Mouse (Mus musculus): ENCODE data around the gene Gm9821. TPM values are rescaled to one million over a fixed set of nuclear protein-coding genes. Genes with fewer than 3 reads are reported as not detected.

Gm9821 gene
- polyA plus RNA-seq, 1 experiment from 2014 or later: 0.33 TPM

GRCm38 (mm10) chr2:91960459-91960858, 15.0 kb downstream of the Gm9821 start:
- Histone ChIP-seq H3K4me2 (ENCODE audit: low read depth, low read length) (no peak overlapping the region), H3K9ac (replicated peaks; ENCODE audit: low read depth, low read length) (no peak overlapping the region), H3K9me3 (ENCODE audit: control insufficient read depth, low read length) (no peaks in the 10 kb centered on the region), H3K27me3 (ENCODE audit: control insufficient read depth, insufficient read depth, low read length) (no peaks in the 10 kb centered on the region), H3K4me3 (ENCODE audit: low read depth, low read length) (no peak overlapping the region), H3K27ac (ENCODE audit: low read depth, low read length) (no peak overlapping the region), H3K36me3 (ENCODE audit: control insufficient read depth, insufficient read depth, low read length) (no peaks in the 10 kb centered on the region), H3K4me1 (ENCODE audit: control insufficient read depth, insufficient read depth, low read length) (peaks cover 28% of the 10 kb centered on the region)
- no peak for ATAC-seq (ENCODE audit: low read depth)
- 83% methylated on average over 5 of the region's 5 CpGs for WGBS

GRCm38 (mm10) chr2:91961901-91962761, 16.6 kb downstream of the Gm9821 start:
- peak overlapping the region; percentile 79 for H3K4me3 ChIP-seq (ENCODE audit: low read depth, low read length)
- H3K4me2 ChIP-seq (ENCODE audit: low read depth, low read length): peak overlapping the region; percentile 89
- 65% methylated on average over 4 of the region's 4 CpGs for WGBS
- no peaks in the 10 kb centered on the region for H3K9me3 ChIP-seq (ENCODE audit: control insufficient read depth, low read length)
- ATAC-seq (ENCODE audit: low read depth): no peak
- no peaks in the 10 kb centered on the region for H3K36me3 ChIP-seq (ENCODE audit: control insufficient read depth, insufficient read depth, low read length)
- no peak overlapping the region; the same call in 1 of the 2 replicates for H3K9ac ChIP-seq (replicated peaks; ENCODE audit: low read depth, low read length)
- H3K27ac ChIP-seq (ENCODE audit: low read depth, low read length): no peak overlapping the region
- H3K4me1 ChIP-seq (ENCODE audit: control insufficient read depth, insufficient read depth, low read length): peaks cover 26% of the 10 kb centered on the region
- no peaks in the 10 kb centered on the region for H3K27me3 ChIP-seq (ENCODE audit: control insufficient read depth, insufficient read depth, low read length)

GRCm38 (mm10) chr2:91962864-91963401, 17.4 kb downstream of the Gm9821 start:
- Histone ChIP-seq H3K9ac (replicated peaks; ENCODE audit: low read depth, low read length) (peak overlapping the region; percentile 82), H3K36me3 (ENCODE audit: control insufficient read depth, insufficient read depth, low read length) (no peaks in the 10 kb centered on the region), H3K4me1 (ENCODE audit: control insufficient read depth, insufficient read depth, low read length) (peaks cover 24% of the 10 kb centered on the region), H3K4me2 (ENCODE audit: low read depth, low read length) (peak overlapping the region; percentile 89), H3K27ac (ENCODE audit: low read depth, low read length) (peak overlapping the region; percentile 64; the same call in 1 of the 2 replicates), H3K4me3 (ENCODE audit: low read depth, low read length) (peak overlapping the region; percentile 79), H3K27me3 (ENCODE audit: control insufficient read depth, insufficient read depth, low read length) (no peaks in the 10 kb centered on the region), H3K9me3 (ENCODE audit: control insufficient read depth, low read length) (no peaks in the 10 kb centered on the region)
- under 1% methylated on average over 32 of the region's 39 CpGs for WGBS
- ATAC-seq (ENCODE audit: low read depth): peak; percentile 52

GRCm38 (mm10) chr2:91963443-91963932, 18.0 kb downstream of the Gm9821 start:
- peak; percentile 94 for ATAC-seq (ENCODE audit: low read depth)

GRCm38 (mm10) chr2:91964610-91965204, 19.2 kb downstream of the Gm9821 start:
- H3K4me2 ChIP-seq (ENCODE audit: low read depth, low read length): no peak overlapping the region
- H3K4me3 ChIP-seq (ENCODE audit: low read depth, low read length): no peak overlapping the region
- H3K9me3 ChIP-seq (ENCODE audit: control insufficient read depth, low read length): no peaks in the 10 kb centered on the region
- WGBS: 72% methylated on average over 3 of the region's 3 CpGs
- 0 out of 2 replicates have a peak overlapping the region, but pooled peaks have one; percentile 10 for H3K27ac ChIP-seq (ENCODE audit: low read depth, low read length)
- H3K9ac ChIP-seq (replicated peaks; ENCODE audit: low read depth, low read length): no peak overlapping the region
- no peaks in the 10 kb centered on the region for H3K27me3 ChIP-seq (ENCODE audit: control insufficient read depth, insufficient read depth, low read length)
- H3K36me3 ChIP-seq (ENCODE audit: control insufficient read depth, insufficient read depth, low read length): no peaks in the 10 kb centered on the region
- no peak for ATAC-seq (ENCODE audit: low read depth)
- H3K4me1 ChIP-seq (ENCODE audit: control insufficient read depth, insufficient read depth, low read length): peaks cover 20% of the 10 kb centered on the region

More at GRCm38 (mm10) chr2:91963443-91963932, 18.0 kb downstream of the Gm9821 start:
- H3K27ac ChIP-seq (ENCODE audit: low read depth, low read length): peak overlapping the region; percentile 64; the same call in 1 of the 2 replicates
- under 1% methylated on average over 37 of the region's 57 CpGs for WGBS
- no peaks in the 10 kb centered on the region for H3K36me3 ChIP-seq (ENCODE audit: control insufficient read depth, insufficient read depth, low read length)
- no peaks in the 10 kb centered on the region for H3K9me3 ChIP-seq (ENCODE audit: control insufficient read depth, low read length)
- H3K4me1 ChIP-seq (ENCODE audit: control insufficient read depth, insufficient read depth, low read length): peaks cover 21% of the 10 kb centered on the region
- H3K4me3 ChIP-seq (ENCODE audit: low read depth, low read length): peak overlapping the region; percentile 79
- H3K27me3 ChIP-seq (ENCODE audit: control insufficient read depth, insufficient read depth, low read length): no peaks in the 10 kb centered on the region
- H3K4me2 ChIP-seq (ENCODE audit: low read depth, low read length): peak overlapping the region; percentile 89
- peak overlapping the region; percentile 82 for H3K9ac ChIP-seq (replicated peaks; ENCODE audit: low read depth, low read length)

- no peaks in the 10 kb centered on the region for H3K27me3 ChIP-seq (ENCODE audit: control insufficient read depth, insufficient read depth, low read length)
- H3K9ac ChIP-seq (replicated peaks; ENCODE audit: low read depth, low read length): no peak overlapping the region
- peak overlapping the region; percentile 18; the same call in 1 of the 2 replicates for H3K4me2 ChIP-seq (ENCODE audit: low read depth, low read length)
- 30% methylated on average over 18 of the region's 20 CpGs for WGBS
- ATAC-seq (ENCODE audit: low read depth): no peak
- 0 out of 2 replicates have a peak overlapping the region, but pooled peaks have one; percentile 3 for H3K4me3 ChIP-seq (ENCODE audit: low read depth, low read length)
- H3K36me3 ChIP-seq (ENCODE audit: control insufficient read depth, insufficient read depth, low read length): no peaks in the 10 kb centered on the region
- 0 out of 2 replicates have a peak overlapping the region, but pooled peaks have one; percentile 10 for H3K27ac ChIP-seq (ENCODE audit: low read depth, low read length)
- peaks cover 15% of the 10 kb centered on the region for H3K4me1 ChIP-seq (ENCODE audit: control insufficient read depth, insufficient read depth, low read length)
- H3K9me3 ChIP-seq (ENCODE audit: control insufficient read depth, low read length): no peaks in the 10 kb centered on the region
These were observed 19.9 kb downstream of the Gm9821 start for GRCm38 (mm10) chr2:91965417-91965816.

- Histone ChIP-seq H3K9me3 (ENCODE audit: control insufficient read depth, low read length) (no peaks in the 10 kb centered on the region), H3K4me1 (ENCODE audit: control insufficient read depth, insufficient read depth, low read length) (peaks cover 13% of the 10 kb centered on the region), H3K9ac (replicated peaks; ENCODE audit: low read depth, low read length) (no peak overlapping the region), H3K27ac (ENCODE audit: low read depth, low read length) (no peak overlapping the region), H3K4me3 (ENCODE audit: low read depth, low read length) (no peak overlapping the region), H3K36me3 (ENCODE audit: control insufficient read depth, insufficient read depth, low read length) (no peaks in the 10 kb centered on the region), H3K4me2 (ENCODE audit: low read depth, low read length) (no peak overlapping the region), H3K27me3 (ENCODE audit: control insufficient read depth, insufficient read depth, low read length) (no peaks in the 10 kb centered on the region)
- WGBS: 94% methylated on average over 5 of the region's 5 CpGs
- ATAC-seq (ENCODE audit: low read depth): no peak
These were observed 20.9 kb downstream of the Gm9821 start for GRCm38 (mm10) chr2:91966367-91966766.

GRCm38 (mm10) chr2:91967962-91968361, 22.5 kb downstream of the Gm9821 start:
- no peak overlapping the region for H3K4me3 ChIP-seq (ENCODE audit: low read depth, low read length)
- no peak for ATAC-seq (ENCODE audit: low read depth)
- no peaks in the 10 kb centered on the region for H3K9me3 ChIP-seq (ENCODE audit: control insufficient read depth, low read length)
- no peaks in the 10 kb centered on the region for H3K36me3 ChIP-seq (ENCODE audit: control insufficient read depth, insufficient read depth, low read length)
- 68% methylated on average over 11 of the region's 11 CpGs for WGBS
- H3K4me1 ChIP-seq (ENCODE audit: control insufficient read depth, insufficient read depth, low read length): peaks cover 11% of the 10 kb centered on the region; the same call in 1 of the 2 replicates
- H3K27me3 ChIP-seq (ENCODE audit: control insufficient read depth, insufficient read depth, low read length): no peaks in the 10 kb centered on the region
- H3K9ac ChIP-seq (replicated peaks; ENCODE audit: low read depth, low read length): no peak overlapping the region
- no peak overlapping the region for H3K27ac ChIP-seq (ENCODE audit: low read depth, low read length)
- H3K4me2 ChIP-seq (ENCODE audit: low read depth, low read length): no peak overlapping the region
